Mouse (Mus musculus) forebrain, embryonic 13.5 days (tissue): ENCODE results near the gene Sdhaf1. TPM values are rescaled to one million over a fixed set of nuclear protein-coding genes. Genes with fewer than 3 reads are reported as not detected.

Source experiments
- polyA plus RNA-seq: library from polyadenylated mRNA; unstranded; fragments of >200 nt; fragmentation: Nextera tagmentation; extraction: Ambion mirVana; gene quantifications from 2 replicates; pipeline ENCODE4 v1.2.1, GENCODE M21; 2015

Sdhaf1 gene
- polyA plus RNA-seq, 1 experiment from 2014 or later = 24.7 TPM

Other genes with a start within 250 kb of the Sdhaf1 start
- gene Gm26920, start 233.5 kb downstream of the Sdhaf1 start, polyA plus RNA-seq = 1.7 and 3.5 TPM in 2 replicates
- gene Zfp566, start 233.4 kb downstream of the Sdhaf1 start, polyA plus RNA-seq = 19.3 and 20.9 TPM in 2 replicates
- gene Zfp260, start 229.1 kb downstream of the Sdhaf1 start, polyA plus RNA-seq = 118 and 121 TPM in 2 replicates
- gene Zfp382, start 202.0 kb downstream of the Sdhaf1 start, polyA plus RNA-seq = 19.0 and 21.1 TPM in 2 replicates
- 19.5 and 23.7 TPM in 2 replicates for gene Zfp146, start 154.1 kb downstream of the Sdhaf1 start, polyA plus RNA-seq
- 1.7 and 4.4 TPM in 2 replicates for gene Cox7a1, start 139.8 kb downstream of the Sdhaf1 start, polyA plus RNA-seq
- gene Capns1, start 125.1 kb downstream of the Sdhaf1 start, polyA plus RNA-seq = 51.9 and 54.9 TPM in 2 replicates
- 189 and 194 TPM in 2 replicates for gene Polr2i, start 91.9 kb downstream of the Sdhaf1 start, polyA plus RNA-seq
- 318 and 339 TPM in 2 replicates for gene Tbcb, start 91.6 kb downstream of the Sdhaf1 start, polyA plus RNA-seq
- not detected in 2 replicates for gene Ovol3, start 88.2 kb downstream of the Sdhaf1 start, polyA plus RNA-seq
- 0.21 and 0.68 TPM in 2 replicates for gene Thap8, start 43.8 kb downstream of the Sdhaf1 start, polyA plus RNA-seq
- 11.6 and 13.2 TPM in 2 replicates for gene Wdr62, start 43.5 kb downstream of the Sdhaf1 start, polyA plus RNA-seq
- gene Clip3, start 32.2 kb downstream of the Sdhaf1 start, polyA plus RNA-seq = 88.8 and 91.4 TPM in 2 replicates
- gene Alkbh6, start 15.2 kb downstream of the Sdhaf1 start, polyA plus RNA-seq = 101 and 102 TPM in 2 replicates
- 9.2 and 12.7 TPM in 2 replicates for gene Syne4, start 9.1 kb downstream of the Sdhaf1 start, polyA plus RNA-seq
- not detected in 2 replicates for gene E130208F15Rik, start 2.2 kb downstream of the Sdhaf1 start, polyA plus RNA-seq
- 8.1 and 9.7 TPM in 2 replicates for gene Lrfn3, start 38.9 kb upstream of the Sdhaf1 start, polyA plus RNA-seq
- 12.1 and 15.6 TPM in 2 replicates for gene Tyrobp, start 89.9 kb upstream of the Sdhaf1 start, polyA plus RNA-seq
- gene Hcst, start 96.0 kb upstream of the Sdhaf1 start, polyA plus RNA-seq = 0.88 TPM in 1 of 2 replicates, not detected in the other
- gene Nfkbid, start 97.8 kb upstream of the Sdhaf1 start, polyA plus RNA-seq = 1.3 and 1.6 TPM in 2 replicates
- gene Aplp1, start 121.6 kb upstream of the Sdhaf1 start, polyA plus RNA-seq = 306 and 329 TPM in 2 replicates
- gene Kirrel2, start 133.8 kb upstream of the Sdhaf1 start, polyA plus RNA-seq = 0.36 and 0.65 TPM in 2 replicates
- gene Nphs1, start 134.4 kb upstream of the Sdhaf1 start, polyA plus RNA-seq = 0.15 and 0.18 TPM in 2 replicates
- 0.31 TPM in 1 of 2 replicates, not detected in the other for gene Prodh2, start 169.7 kb upstream of the Sdhaf1 start, polyA plus RNA-seq
- gene Arhgap33, start 211.2 kb upstream of the Sdhaf1 start, polyA plus RNA-seq = 80.6 and 88.7 TPM in 2 replicates
- 11.0 and 12.1 TPM in 2 replicates for gene Hspb6, start 228.3 kb upstream of the Sdhaf1 start, polyA plus RNA-seq
- 14.8 and 17.5 TPM in 2 replicates for gene Proser3, start 228.4 kb upstream of the Sdhaf1 start, polyA plus RNA-seq
- gene Lin37, start 235.9 kb upstream of the Sdhaf1 start, polyA plus RNA-seq = 53.0 and 65.1 TPM in 2 replicates
- gene U2af1l4, start 239.4 kb upstream of the Sdhaf1 start, polyA plus RNA-seq = 114 and 122 TPM in 2 replicates
- gene Gm49396, start 239.4 kb upstream of the Sdhaf1 start, polyA plus RNA-seq = 20.2 and 22.5 TPM in 2 replicates
- gene Psenen, start 239.7 kb upstream of the Sdhaf1 start, polyA plus RNA-seq = 128 and 141 TPM in 2 replicates
- 7.4 and 8.2 TPM in 2 replicates for gene Igflr1, start 241.5 kb upstream of the Sdhaf1 start, polyA plus RNA-seq